Mouse (Mus musculus): Measurements from ENCODE around the gene Fli1.

GRCm38 (mm10) chr9:32415952-32416351 is 126.7 kb downstream of the Fli1 start:
- TF ChIP-seq CTCF (IDR thresholded peaks at IDR 0.05; ENCODE audit: low read depth) (no peak), EP300 (IDR thresholded peaks at IDR 0.05; ENCODE audit: low read depth) (no peak)
